Mouse (Mus musculus): ENCODE results near the gene Usp48. TPM values are rescaled to one million over a fixed set of nuclear protein-coding genes. Genes with fewer than 3 reads are reported as not detected.

Gene Usp48
- total and polyA plus RNA-seq, 3 experiments, result 27.1 to 99.6 TPM; not detected in 1

GRCm38 (mm10) chr4:137594496-137595270, 1.1 kb downstream of the Usp48 start:
- Histone ChIP-seq H3K27ac (ENCODE audit: control insufficient read depth, low read depth, low read length) (peak overlapping the region; percentile 79), H3K4me1 (ENCODE audit: control insufficient read depth in 1 of 2, insufficient read depth in 2 of 2, low read length in 2 of 2) (peaks cover 5 to 6% of the 10 kb centered on the region in 2 experiments; a peak in 3 of 4 replicates), H3K36me3 (ENCODE audit: control insufficient read depth in 1 of 2, insufficient read depth in 2 of 2, low read length in 2 of 2) (peaks cover 0 to 18% of the 10 kb centered on the region in 2 experiments; a peak in 2 of 4 replicates), H3K9me3 (replicated peaks; ENCODE audit: insufficient read depth, low read length) (no peaks in the 10 kb centered on the region), H3K9ac (ENCODE audit: control insufficient read depth, low read depth, low read length, poor library complexity, severe bottlenecking) (peak overlapping the region; percentile 94), H3K79me2 (ENCODE audit: control insufficient read depth, insufficient read depth, low read length, poor library complexity) (peaks cover 50% of the 10 kb centered on the region), H3K27me3 (ENCODE audit: control insufficient read depth in 1 of 2, insufficient read depth in 2 of 2, low read length in 2 of 2) (peaks cover 0 to 2% of the 10 kb centered on the region in 2 experiments; a peak in 2 of 4 replicates), H3K4me3 (ENCODE audit: control insufficient read depth in 1 of 2, insufficient read depth in 1 of 2, low read depth in 2 of 2, low read length in 2 of 2) (peak overlapping the region; percentile 88 to 90)
- DNase-seq (ENCODE audit: low read depth, low spot score), result peak; percentile 83
- no peak for TF ChIP-seq MYC (IDR thresholded peaks at IDR 0.05; ENCODE audit: low read depth, low read length)
- no peak for TF ChIP-seq CTCF (IDR thresholded peaks at IDR 0.05 in 2 of 3, conservative IDR thresholded peaks at IDR 0.05 in 1 of 3; ENCODE audit: control insufficient read depth in 1 of 3, insufficient read depth in 1 of 3, low read depth in 2 of 3, low read length in 3 of 3, poor library complexity in 1 of 3, severe bottlenecking in 1 of 3)
- TF ChIP-seq ZKSCAN1 (IDR thresholded peaks at IDR 0.05; ENCODE audit: low read depth, low read length), result no peak
- no peak for TF ChIP-seq RAD21 (IDR thresholded peaks at IDR 0.05; ENCODE audit: low read depth, low read length)
- TF ChIP-seq MAX (IDR thresholded peaks at IDR 0.05; ENCODE audit: low read length), result peak; percentile 38; the same call in 1 of the 2 replicates
- TF ChIP-seq CHD1 (IDR thresholded peaks at IDR 0.05; ENCODE audit: low read depth, low read length), result peak; percentile 68; the same call in 1 of the 2 replicates
- TF ChIP-seq GATA1 (IDR thresholded peaks at IDR 0.05; ENCODE audit: low read depth, low read length), result 0 out of 2 replicates have a peak, but pooled peaks have one; percentile 41
- peak; percentile 60; the same call in 1 of the 2 replicates for TF ChIP-seq SIN3A (IDR thresholded peaks at IDR 0.05; ENCODE audit: low read length)
- peak; percentile 70 for TF ChIP-seq MXI1 (IDR thresholded peaks at IDR 0.05; ENCODE audit: low read depth, low read length)
- peak; percentile 72 for TF ChIP-seq TBP (IDR thresholded peaks at IDR 0.05; ENCODE audit: low read depth, low read length)
- no peak for TF ChIP-seq NRF1 (IDR thresholded peaks at IDR 0.05; ENCODE audit: insufficient read depth, low read depth, low read length, poor library complexity, severe bottlenecking)
- TF ChIP-seq MEF2A (IDR thresholded peaks at IDR 0.05; ENCODE audit: extremely low read depth, insufficient replicate concordance, low read depth, low read length, poor library complexity, severe bottlenecking), result no peak
- no peak for TF ChIP-seq ZNF384 (IDR thresholded peaks at IDR 0.05; ENCODE audit: low read depth, low read length)
- TF ChIP-seq GABPA (IDR thresholded peaks at IDR 0.05; ENCODE audit: low read depth, low read length), result no peak

DNA sequence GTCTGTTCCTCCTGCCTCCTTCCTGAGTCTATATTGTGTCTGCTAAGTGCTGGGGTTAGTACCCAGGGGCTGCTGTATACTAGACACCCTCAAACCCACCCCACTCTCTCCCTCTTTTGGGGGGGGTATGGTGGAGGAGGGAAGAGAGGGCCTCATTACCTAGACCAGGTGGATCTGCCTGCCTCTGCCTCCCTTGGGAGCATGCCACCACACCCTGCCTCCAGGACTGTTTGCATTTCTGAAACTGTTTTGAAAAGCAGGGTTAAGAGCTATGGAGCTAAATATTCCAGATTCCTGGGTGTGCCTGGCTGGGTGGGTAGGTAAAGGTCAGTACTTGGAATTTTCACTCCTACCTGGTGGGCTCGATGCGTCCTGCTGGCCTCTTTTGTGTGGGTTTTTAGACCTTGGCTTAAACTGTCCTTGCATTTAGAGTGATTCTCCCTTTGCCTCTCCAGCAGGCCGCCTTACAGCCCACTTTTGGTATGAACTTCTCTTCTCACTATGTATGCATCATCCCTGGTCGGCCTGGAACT, 3.6 kb downstream of the Usp48 start:
- Histone ChIP-seq H3K4me1 (ENCODE audit: control insufficient read depth in 1 of 2, insufficient read depth in 2 of 2, low read length in 2 of 2) (peaks cover 8 to 12% of the 10 kb centered on the region in 2 experiments; a peak in 3 of 4 replicates), H3K36me3 (ENCODE audit: control insufficient read depth in 1 of 2, insufficient read depth in 2 of 2, low read length in 2 of 2) (peaks cover 0 to 25% of the 10 kb centered on the region in 2 experiments; a peak in 2 of 4 replicates), H3K9me3 (replicated peaks; ENCODE audit: insufficient read depth, low read length) (no peaks in the 10 kb centered on the region), H3K9ac (ENCODE audit: control insufficient read depth, low read depth, low read length, poor library complexity, severe bottlenecking) (no peak overlapping the region), H3K27me3 (ENCODE audit: control insufficient read depth in 1 of 2, insufficient read depth in 2 of 2, low read length in 2 of 2) (no peaks in the 10 kb centered on the region), H3K79me2 (ENCODE audit: control insufficient read depth, insufficient read depth, low read length, poor library complexity) (peaks cover 65% of the 10 kb centered on the region), H3K4me3 (ENCODE audit: control insufficient read depth in 1 of 2, insufficient read depth in 1 of 2, low read depth in 2 of 2, low read length in 2 of 2) (no peak overlapping the region), H3K27ac (ENCODE audit: control insufficient read depth, low read depth, low read length) (no peak overlapping the region)
- no peak for DNase-seq (ENCODE audit: low read depth, low spot score)
- TF ChIP-seq ELF1 (IDR thresholded peaks at IDR 0.05; ENCODE audit: low read depth, low read length) (no peak), USF2 (IDR thresholded peaks at IDR 0.05; ENCODE audit: borderline replicate concordance in 1 of 2, insufficient read depth in 1 of 2, low read depth in 1 of 2, low read length in 2 of 2) (no peak), ZC3H11A (IDR thresholded peaks at IDR 0.05; ENCODE audit: low read depth, low read length) (no peak)

All from MEL (cell line).